Mouse (Mus musculus): Measurements from ENCODE around the gene Kdm1b. TPM values are rescaled to one million over a fixed set of nuclear protein-coding genes. Genes with fewer than 3 reads are reported as not detected.

The Kdm1b gene
- polyA plus RNA-seq, 1 experiment = 0.45 TPM

GRCm38 (mm10) chr13:47030376-47031107 is 12.8 kb upstream of the Kdm1b start:
- Histone ChIP-seq H3K4me3 (replicated peaks) (no peak overlapping the region), H3K9me3 (no peaks in the 10 kb centered on the region), H3K36me3 (replicated peaks; ENCODE audit: low read length) (no peaks in the 10 kb centered on the region), H3K4me1 (peaks cover 8% of the 10 kb centered on the region; the same call in 1 of the 2 replicates), H3K27me3 (replicated peaks) (peaks cover 7% of the 10 kb centered on the region)
- no peak for TF ChIP-seq GATA1 (IDR thresholded peaks at IDR 0.05; ENCODE audit: borderline replicate concordance, low read length)
- no peak for TF ChIP-seq FLI1 (IDR thresholded peaks at IDR 0.05; ENCODE audit: low read length)

GRCm38 (mm10) chr13:47033602-47034001 is 9.7 kb upstream of the Kdm1b start:
- H3K36me3 ChIP-seq (replicated peaks; ENCODE audit: low read length) = no peaks in the 10 kb centered on the region
- H3K4me1 ChIP-seq = peaks cover 8% of the 10 kb centered on the region; the same call in 1 of the 2 replicates
- TF ChIP-seq FLI1 (IDR thresholded peaks at IDR 0.05; ENCODE audit: low read length) = no peak
- TF ChIP-seq GATA1 (IDR thresholded peaks at IDR 0.05; ENCODE audit: borderline replicate concordance, low read length) = no peak

DNA sequence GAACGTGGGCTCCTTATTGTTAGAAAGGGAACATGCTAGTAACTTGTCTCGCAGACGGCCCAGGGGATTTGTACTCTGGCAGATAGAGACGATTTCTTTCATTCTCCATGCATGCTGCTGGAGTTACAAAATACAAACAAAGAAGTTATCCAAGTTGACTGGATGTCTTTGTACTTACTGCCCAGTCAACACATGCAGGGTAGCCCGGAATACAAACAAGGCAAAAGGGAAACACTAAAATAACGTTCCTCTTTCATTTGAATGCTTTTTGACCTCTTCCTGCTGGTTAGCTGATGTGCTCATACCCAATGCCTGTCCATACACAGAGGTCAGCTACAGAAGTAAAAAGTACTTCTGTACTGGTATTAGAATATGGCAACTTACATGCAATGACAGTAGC is 5.4 kb upstream of the Kdm1b start:
- no peak for TF ChIP-seq GATA1 (IDR thresholded peaks at IDR 0.05; ENCODE audit: borderline replicate concordance, low read length)
- peaks cover 9% of the 10 kb centered on the region for H3K27me3 ChIP-seq (replicated peaks)
- H3K36me3 ChIP-seq (replicated peaks; ENCODE audit: low read length) = no peaks in the 10 kb centered on the region
- no peak overlapping the region for H3K4me3 ChIP-seq (replicated peaks)
- H3K9me3 ChIP-seq = no peaks in the 10 kb centered on the region
- H3K4me1 ChIP-seq = peaks cover 13% of the 10 kb centered on the region

More at GRCm38 (mm10) chr13:47033602-47034001, 9.7 kb upstream of the Kdm1b start:
- Histone ChIP-seq H3K4me3 (replicated peaks) (no peak overlapping the region), H3K9me3 (no peaks in the 10 kb centered on the region), H3K27me3 (replicated peaks) (peaks cover 12% of the 10 kb centered on the region)

DNA sequence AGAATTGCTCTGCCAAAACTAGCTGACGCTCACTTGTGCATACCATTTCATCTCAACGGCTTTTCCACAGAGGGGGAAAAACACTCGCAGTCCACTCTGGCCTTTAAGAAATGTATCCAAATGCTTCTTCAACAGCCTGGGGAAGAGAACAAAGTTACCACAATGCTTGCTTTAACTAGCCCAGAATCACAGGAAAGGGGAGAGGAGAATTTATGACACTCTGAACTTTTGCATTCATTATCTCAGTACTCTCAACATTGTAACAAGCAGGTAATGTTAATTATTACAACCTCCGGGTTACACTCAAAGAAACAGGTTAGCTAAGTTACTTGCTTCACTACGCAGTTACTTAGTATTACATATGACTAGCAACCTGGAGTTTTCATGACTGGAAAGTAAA is 3.2 kb upstream of the Kdm1b start:
- Histone ChIP-seq H3K9me3 (no peaks in the 10 kb centered on the region), H3K4me3 (replicated peaks) (no peak overlapping the region), H3K27me3 (replicated peaks) (peaks cover 16% of the 10 kb centered on the region), H3K36me3 (replicated peaks; ENCODE audit: low read length) (no peaks in the 10 kb centered on the region), H3K4me1 (peaks cover 20% of the 10 kb centered on the region)
- TF ChIP-seq FLI1 (IDR thresholded peaks at IDR 0.05; ENCODE audit: low read length) (no peak), GATA1 (IDR thresholded peaks at IDR 0.05; ENCODE audit: borderline replicate concordance, low read length) (no peak)

- TF ChIP-seq FLI1 (IDR thresholded peaks at IDR 0.05; ENCODE audit: low read length) = no peak
- no peak for TF ChIP-seq GATA1 (IDR thresholded peaks at IDR 0.05; ENCODE audit: borderline replicate concordance, low read length)
- H3K9me3 ChIP-seq = no peaks in the 10 kb centered on the region
- peaks cover 20% of the 10 kb centered on the region for H3K4me1 ChIP-seq
- H3K4me3 ChIP-seq (replicated peaks) = peak overlapping the region; percentile 96
- H3K36me3 ChIP-seq (replicated peaks; ENCODE audit: low read length) = no peaks in the 10 kb centered on the region
- peaks cover 12% of the 10 kb centered on the region for H3K27me3 ChIP-seq (replicated peaks)
Measured at GRCm38 (mm10) chr13:47042024-47042633, 1.2 kb upstream of the Kdm1b start.

GRCm38 (mm10) chr13:47043833-47044616 is 726 bp downstream of the Kdm1b start:
- TF ChIP-seq GATA1 (IDR thresholded peaks at IDR 0.05; ENCODE audit: borderline replicate concordance, low read length) (no peak), FLI1 (IDR thresholded peaks at IDR 0.05; ENCODE audit: low read length) (no peak)

GRCm38 (mm10) chr13:47044617-47044947 is 1.3 kb downstream of the Kdm1b start, which contains the start of gene Tpmt:
TSS of gene Tpmt (minus strand) at chr13:47044737.
- peaks cover 15% of the 10 kb centered on the region for H3K4me1 ChIP-seq
- TF ChIP-seq FLI1 (IDR thresholded peaks at IDR 0.05; ENCODE audit: low read length) (no peak), GATA1 (IDR thresholded peaks at IDR 0.05; ENCODE audit: borderline replicate concordance, low read length) (no peak)
- peak within 1 kb of the TSS; percentile 96 for H3K4me3 ChIP-seq (replicated peaks)
- peaks cover 14% of the 10 kb centered on the region for H3K36me3 ChIP-seq (replicated peaks; ENCODE audit: low read length)
- H3K9me3 ChIP-seq = no peaks in the 10 kb centered on the region
- H3K27me3 ChIP-seq (replicated peaks) = peaks cover 12% of the 10 kb centered on the region

More at GRCm38 (mm10) chr13:47043833-47044616, 726 bp downstream of the Kdm1b start:
- Histone ChIP-seq H3K4me3 (replicated peaks) (peak overlapping the region; percentile 96), H3K36me3 (replicated peaks; ENCODE audit: low read length) (peaks cover 8% of the 10 kb centered on the region), H3K9me3 (no peaks in the 10 kb centered on the region), H3K4me1 (peaks cover 19% of the 10 kb centered on the region), H3K27me3 (replicated peaks) (peaks cover 12% of the 10 kb centered on the region)

DNA sequence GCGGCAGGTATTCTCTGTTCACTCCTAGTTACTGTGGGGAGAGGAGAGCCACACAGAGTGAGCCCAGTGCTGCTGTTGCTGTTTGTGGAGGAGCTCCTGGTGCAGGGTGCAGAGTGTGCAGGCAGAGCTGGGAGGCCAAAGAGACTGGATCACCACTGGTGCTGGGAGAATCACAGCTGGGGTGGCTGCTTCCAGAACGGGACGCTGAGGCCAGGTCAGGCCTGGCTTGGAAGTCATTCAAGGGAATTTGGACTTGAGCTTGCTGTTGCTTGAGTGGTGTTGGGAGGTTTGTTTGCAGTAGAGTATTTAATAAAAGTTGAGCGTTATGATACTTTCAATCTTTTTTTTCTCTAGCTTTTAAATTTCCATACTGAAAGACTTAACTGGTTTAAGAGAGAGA is 4.7 kb downstream of the Kdm1b start:
- peaks cover 42% of the 10 kb centered on the region for H3K36me3 ChIP-seq (replicated peaks; ENCODE audit: low read length)

DNA sequence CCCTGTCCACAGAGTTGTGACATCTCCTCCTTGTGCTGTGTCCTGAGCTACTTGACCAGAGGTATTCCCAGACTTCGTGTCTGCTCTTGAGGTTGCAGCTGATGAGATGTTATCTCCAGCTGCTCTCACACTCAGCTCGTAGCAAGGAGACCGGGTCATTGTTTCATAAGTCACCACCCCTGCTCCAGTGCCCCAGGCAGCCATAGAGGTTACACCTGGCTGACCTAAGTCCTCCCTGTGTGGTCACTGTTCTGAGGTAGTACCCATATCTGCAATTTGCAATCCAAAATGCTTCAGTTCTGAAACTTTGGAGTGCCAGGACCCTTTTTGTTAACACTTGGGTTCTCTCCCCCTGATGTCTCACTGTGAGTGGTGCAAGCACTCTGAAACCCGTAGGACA is 6.7 kb downstream of the Kdm1b start:
- Histone ChIP-seq H3K9me3 (no peaks in the 10 kb centered on the region), H3K27me3 (replicated peaks) (peaks cover 2% of the 10 kb centered on the region), H3K4me3 (replicated peaks) (no peak overlapping the region), H3K4me1 (peaks cover 3% of the 10 kb centered on the region; the same call in 1 of the 2 replicates), H3K36me3 (replicated peaks; ENCODE audit: low read length) (peaks cover 54% of the 10 kb centered on the region)
- TF ChIP-seq GATA1 (IDR thresholded peaks at IDR 0.05; ENCODE audit: borderline replicate concordance, low read length) = no peak
- TF ChIP-seq FLI1 (IDR thresholded peaks at IDR 0.05; ENCODE audit: low read length) = no peak

More for the DNA sequence above, 4.7 kb downstream of the Kdm1b start:
- Histone ChIP-seq H3K4me3 (replicated peaks) (no peak overlapping the region), H3K27me3 (replicated peaks) (peaks cover 12% of the 10 kb centered on the region), H3K9me3 (no peaks in the 10 kb centered on the region), H3K4me1 (peaks cover 10% of the 10 kb centered on the region)
- TF ChIP-seq FLI1 (IDR thresholded peaks at IDR 0.05; ENCODE audit: low read length) (no peak), GATA1 (IDR thresholded peaks at IDR 0.05; ENCODE audit: borderline replicate concordance, low read length) (no peak)
